Mouse (Mus musculus) heart, adult 2 months (tissue): ENCODE measurements at regions not wholly inside any gene's neighbourhood (a gene's known extent, or its start where the extent isn't known, plus 50 kb on each side); places are given as distances from the start of the nearest gene placed in this dataset.

Experiments used
- CTCF ChIP-seq: fragments of 200-600 bp; IDR thresholded peaks from 2 replicates; pipeline ENCODE4 v1.8.1; 2022; ENCODE audit warnings: antibody characterized with exemption, mild to moderate bottlenecking, moderate library complexity
- POLR2A ChIP-seq: fragments of 200-500 bp; IDR thresholded peaks from 2 replicates; pipeline ENCODE4 v1.6.1; 2011; ENCODE audit warnings: mild to moderate bottlenecking, low read depth, low read length, control low read depth; ENCODE audit not compliant: insufficient read depth

GRCm38 (mm10) chr15:51597841-51598240 lies 2286.9 kb upstream of the Gm7489 start:
- TF ChIP-seq POLR2A: no peak
- TF ChIP-seq CTCF: no peak
